Mouse (Mus musculus) adrenal gland, adult 18-20 months (tissue): ENCODE measurements around the gene Rps17. TPM values are rescaled to one million over a fixed set of nuclear protein-coding genes. Genes with fewer than 3 reads are reported as not detected.

ENCODE experiments used
- total RNA-seq, 2 experiments: library from RNA; stranded (reverse); gene quantifications; 1 replicate in 1 of 2; 2 replicates in 1 of 2; pipeline ENCODE4 v1.2.3; 2021

Gene Rps17
- total RNA-seq, 2 experiments from 2014 or later, result 1,108 to 1,124 TPM

Other genes starting within 250 kb of the Rps17 start
- under 1 TPM in 1 of 2 experiments, not detected in 1; 0.10 TPM for gene Slc28a1, start 230.5 kb downstream of the Rps17 start, total RNA-seq
- gene Pde8a, start 131.7 kb downstream of the Rps17 start, total RNA-seq, result 10 to 100 TPM; 30.2 to 40.6 TPM
- 10 to 100 TPM; 35.5 to 38.4 TPM for gene Cpeb1, start 110.2 kb upstream of the Rps17 start, total RNA-seq
- 10 to 100 TPM in 1 of 2 experiments, 1 to 10 TPM in 1; 9.8 to 12.3 TPM for gene Ap3b2, start 148.7 kb upstream of the Rps17 start, total RNA-seq
- gene BC048679, start 153.0 kb upstream of the Rps17 start, total RNA-seq, result not detected
- gene Fsd2, start 221.7 kb upstream of the Rps17 start, total RNA-seq, result 1 to 10 TPM in 1 of 2 experiments, under 1 TPM in 1; 0.66 to 6.2 TPM
- gene Whamm, start 226.0 kb upstream of the Rps17 start, total RNA-seq, result 10 to 100 TPM; 18.9 to 20.1 TPM